In the genomic region with DNA sequence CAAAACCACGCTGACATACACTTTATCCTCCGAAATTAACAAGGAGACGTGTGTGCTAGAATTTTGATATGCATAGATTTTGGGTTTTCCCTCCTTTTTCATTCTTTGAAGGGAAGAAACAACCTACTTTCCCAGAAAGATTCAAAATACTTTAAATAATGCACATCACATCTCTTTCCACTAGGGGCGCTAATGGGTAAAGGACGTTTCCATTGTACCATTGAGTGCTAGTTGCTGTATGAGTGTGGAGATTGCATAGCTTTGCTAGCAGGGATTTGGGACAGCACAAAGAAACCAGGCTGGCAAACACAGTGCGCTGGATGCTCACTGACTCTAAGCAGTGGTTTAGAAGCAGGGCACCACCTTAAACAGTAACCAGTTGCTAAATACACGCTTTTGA, we compare ENCODE assay signal across 11 mouse cellular contexts. TPM values are rescaled to one million over a fixed set of nuclear protein-coding genes. Genes with fewer than 3 reads are reported as not detected.
A peak's percentile ranks its signal among the peaks of the same experiment; 100 is the strongest.
DNase-seq lines count a peak whose midpoint lies in the region; ATAC-seq and TF ChIP-seq lines count a peak whose summit lies in the region.
"Had no signal": no experiment of that assay in that cellular context is flagged by ENCODE, and none has a peak within 500 bp of the region (broad histone marks: within the 10 kb centered on the region; RNA-seq: fewer than 3 reads in every experiment).

No protein-coding gene starts in this region.

- H3K36me3 ChIP-seq in hindbrain, embryonic 11.5 days (ENCODE audit: control insufficient read depth, insufficient read depth, low read length) = no peaks in the 10 kb centered on the region
- no peaks in the 10 kb centered on the region for H3K36me3 ChIP-seq in hindbrain, embryonic 12.5 days
- no peaks in the 10 kb centered on the region for H3K36me3 ChIP-seq in midbrain, embryonic 14.5 days (ENCODE audit: control insufficient read depth, insufficient read depth, low read length)
- H3K36me3 ChIP-seq in midbrain, embryonic 13.5 days = no peaks in the 10 kb centered on the region
- no peaks in the 10 kb centered on the region for H3K36me3 ChIP-seq in stomach, postnatal 0 days (ENCODE audit: control insufficient read depth, insufficient read depth, low read length)
- no peaks in the 10 kb centered on the region for H3K36me3 ChIP-seq in neural tube, embryonic 15.5 days
- H3K36me3 ChIP-seq: liver, embryonic 13.5 days had no signal

- no peak overlapping the region for H3K4me3 ChIP-seq in hindbrain, embryonic 11.5 days (ENCODE audit: low read depth, low read length)
- no peak overlapping the region for H3K4me3 ChIP-seq in hindbrain, embryonic 12.5 days
- H3K4me3 ChIP-seq in midbrain, embryonic 14.5 days (replicated peaks; ENCODE audit: low read depth, low read length) = no peak overlapping the region
- no peak overlapping the region for H3K4me3 ChIP-seq in midbrain, embryonic 13.5 days (replicated peaks)
- H3K4me3 ChIP-seq in stomach, postnatal 0 days (ENCODE audit: low read depth, low read length) = no peak overlapping the region
- H3K4me3 ChIP-seq in neural tube, embryonic 15.5 days (replicated peaks) = no peak overlapping the region
- H3K4me3 ChIP-seq: liver, embryonic 13.5 days; myocyte had no signal

- ATAC-seq in hindbrain, embryonic 11.5 days (ENCODE audit: low FRiP score) = no peak
- ATAC-seq in hindbrain, embryonic 12.5 days (ENCODE audit: low FRiP score) = no peak
- no peak for ATAC-seq in midbrain, embryonic 14.5 days (ENCODE audit: low FRiP score, low TSS enrichment)
- no peak for ATAC-seq in midbrain, embryonic 13.5 days
- ATAC-seq in common myeloid progenitor, adult 5-6 weeks (replicated peaks; ENCODE audit: low read depth, poor library complexity, severe bottlenecking) = 0 out of 2 replicates have a peak, but pooled peaks have one; percentile 29
- ATAC-seq in stomach, postnatal 0 days (ENCODE audit: low FRiP score, low TSS enrichment) = no peak
- no peak for ATAC-seq in neural tube, embryonic 15.5 days (ENCODE audit: low FRiP score)

- H3K4me1 ChIP-seq in hindbrain, embryonic 11.5 days (replicated peaks; ENCODE audit: control insufficient read depth, insufficient read depth, low read length) = no peaks in the 10 kb centered on the region
- no peaks in the 10 kb centered on the region for H3K4me1 ChIP-seq in hindbrain, embryonic 12.5 days
- H3K4me1 ChIP-seq in midbrain, embryonic 14.5 days (ENCODE audit: control insufficient read depth, insufficient read depth, low read length) = no peaks in the 10 kb centered on the region
- no peaks in the 10 kb centered on the region for H3K4me1 ChIP-seq in midbrain, embryonic 13.5 days (replicated peaks)
- H3K4me1 ChIP-seq in stomach, postnatal 0 days (replicated peaks; ENCODE audit: control insufficient read depth, insufficient read depth) = no peaks in the 10 kb centered on the region
- H3K4me1 ChIP-seq in neural tube, embryonic 15.5 days = no peaks in the 10 kb centered on the region
- H3K4me1 ChIP-seq: liver, embryonic 13.5 days had no signal

- no peaks in the 10 kb centered on the region for H3K9me3 ChIP-seq in hindbrain, embryonic 11.5 days (ENCODE audit: control insufficient read depth, low read length)
- H3K9me3 ChIP-seq in hindbrain, embryonic 12.5 days (replicated peaks) = no peaks in the 10 kb centered on the region
- no peaks in the 10 kb centered on the region for H3K9me3 ChIP-seq in midbrain, embryonic 14.5 days (ENCODE audit: control insufficient read depth, low read length)
- H3K9me3 ChIP-seq in midbrain, embryonic 13.5 days = no peaks in the 10 kb centered on the region
- no peaks in the 10 kb centered on the region for H3K9me3 ChIP-seq in stomach, postnatal 0 days (ENCODE audit: control insufficient read depth, low read length)
- no peaks in the 10 kb centered on the region for H3K9me3 ChIP-seq in neural tube, embryonic 15.5 days (replicated peaks)
- H3K9me3 ChIP-seq: liver, embryonic 13.5 days had no signal

- 40% methylated on average over 7 of the region's 7 CpGs for WGBS in hindbrain, embryonic 11.5 days
- WGBS in hindbrain, embryonic 12.5 days = 47% methylated on average over 7 of the region's 7 CpGs
- 47% methylated on average over 7 of the region's 7 CpGs for WGBS in midbrain, embryonic 14.5 days
- 37% methylated on average over 7 of the region's 7 CpGs for WGBS in midbrain, embryonic 13.5 days
- 42% methylated on average over 7 of the region's 7 CpGs for WGBS in stomach, postnatal 0 days
- WGBS in neural tube, embryonic 15.5 days = 46% methylated on average over 7 of the region's 7 CpGs

- intact Hi-C loops in heart, postnatal 14 days (cut with DNase I) = no loop called here

- no peak overlapping the region for H3K9ac ChIP-seq in hindbrain, embryonic 11.5 days (ENCODE audit: low read depth, low read length)
- H3K9ac ChIP-seq in hindbrain, embryonic 12.5 days = no peak overlapping the region
- no peak overlapping the region for H3K9ac ChIP-seq in midbrain, embryonic 14.5 days (replicated peaks; ENCODE audit: low read length)
- H3K9ac ChIP-seq in midbrain, embryonic 13.5 days (replicated peaks) = no peak overlapping the region
- no peak overlapping the region for H3K9ac ChIP-seq in stomach, postnatal 0 days (ENCODE audit: low read length)
- no peak overlapping the region for H3K9ac ChIP-seq in neural tube, embryonic 15.5 days (replicated peaks)
- H3K9ac ChIP-seq: liver, embryonic 13.5 days had no signal

- DNase-seq in hindbrain, embryonic 11.5 days (ENCODE audit: low spot score) = peak; percentile 30
- peak; percentile 48 for DNase-seq in midbrain, embryonic 14.5 days
- no peak for DNase-seq in stomach, postnatal 0 days (ENCODE audit: low spot score)
- no peak for DNase-seq in heart, postnatal 14 days
- DNase-seq: liver, embryonic 13.5 days had no signal

- H3K27ac ChIP-seq in hindbrain, embryonic 11.5 days (ENCODE audit: low read depth, low read length) = no peak overlapping the region
- no peak overlapping the region for H3K27ac ChIP-seq in hindbrain, embryonic 12.5 days
- H3K27ac ChIP-seq in midbrain, embryonic 14.5 days (replicated peaks; ENCODE audit: low read depth, low read length) = no peak overlapping the region
- H3K27ac ChIP-seq in midbrain, embryonic 13.5 days = no peak overlapping the region
- no peak overlapping the region for H3K27ac ChIP-seq in stomach, postnatal 0 days (replicated peaks)
- no peak overlapping the region for H3K27ac ChIP-seq in neural tube, embryonic 15.5 days (replicated peaks)
- H3K27ac ChIP-seq: liver, embryonic 13.5 days had no signal

- no peak overlapping the region for H3K4me2 ChIP-seq in hindbrain, embryonic 11.5 days (replicated peaks; ENCODE audit: low read depth, low read length)
- H3K4me2 ChIP-seq in hindbrain, embryonic 12.5 days (replicated peaks) = no peak overlapping the region
- no peak overlapping the region for H3K4me2 ChIP-seq in midbrain, embryonic 14.5 days (ENCODE audit: low read length)
- H3K4me2 ChIP-seq in midbrain, embryonic 13.5 days (replicated peaks) = no peak overlapping the region
- H3K4me2 ChIP-seq in stomach, postnatal 0 days (replicated peaks; ENCODE audit: low read depth) = no peak overlapping the region
- no peak overlapping the region for H3K4me2 ChIP-seq in neural tube, embryonic 15.5 days
- H3K4me2 ChIP-seq: liver, embryonic 13.5 days had no signal

- no peaks in the 10 kb centered on the region for H3K27me3 ChIP-seq in hindbrain, embryonic 11.5 days (ENCODE audit: control insufficient read depth, insufficient read depth, low read length)
- H3K27me3 ChIP-seq in hindbrain, embryonic 12.5 days = no peaks in the 10 kb centered on the region
- H3K27me3 ChIP-seq in midbrain, embryonic 14.5 days (ENCODE audit: control insufficient read depth, insufficient read depth, low read length) = no peaks in the 10 kb centered on the region
- H3K27me3 ChIP-seq in midbrain, embryonic 13.5 days = no peaks in the 10 kb centered on the region
- no peaks in the 10 kb centered on the region for H3K27me3 ChIP-seq in stomach, postnatal 0 days (ENCODE audit: control insufficient read depth, insufficient read depth, low read length)
- H3K27me3 ChIP-seq in neural tube, embryonic 15.5 days (replicated peaks) = no peaks in the 10 kb centered on the region
- H3K27me3 ChIP-seq: liver, embryonic 13.5 days had no signal

- TF ChIP-seq CTCF in stomach, postnatal 0 days (IDR thresholded peaks at IDR 0.05; ENCODE audit: low read depth) = peak; percentile 70

- TF ChIP-seq EP300 in stomach, postnatal 0 days (optimal IDR thresholded peaks at IDR 0.05) = no peak

RNA-seq across cellular contexts. Expression of a gene that starts 3.6 kb away (rescaled TPM):
- not detected in 2 replicates for polyA plus RNA-seq in hindbrain, embryonic 11.5 days (2014; fragmentation: Nextera tagmentation; extraction: Ambion mirVana)
- not detected in 2 replicates for polyA plus RNA-seq in hindbrain, embryonic 12.5 days (2016; fragmentation: Nextera tagmentation; extraction: Ambion mirVana)
- polyA plus RNA-seq in midbrain, embryonic 14.5 days (2014; fragmentation: Nextera tagmentation; extraction: Ambion mirVana) = not detected in 2 replicates
- polyA plus RNA-seq in midbrain, embryonic 13.5 days (2015; fragmentation: Nextera tagmentation; extraction: Ambion mirVana) = not detected in 2 replicates
- not detected in 2 replicates for total RNA-seq in common myeloid progenitor, adult 5-6 weeks (2017)
- polyA plus RNA-seq in stomach, postnatal 0 days (2015; fragmentation: Nextera tagmentation; extraction: Ambion mirVana) = not detected in 2 replicates
- total RNA-seq in heart, postnatal 14 days (2021) = not detected
- not detected in 2 replicates for polyA plus RNA-seq in neural tube, embryonic 15.5 days (2015; fragmentation: Nextera tagmentation; extraction: Ambion mirVana)
- polyA plus RNA-seq: heart, embryonic 16.5 days; liver, embryonic 13.5 days; myocyte had no signal

Comparison
In these comparisons a context has a peak if more than half of its experiments do, and no peak if none do; other contexts are left out.
1. DNase-seq: peak in hindbrain, embryonic 11.5 days (single experiment) and midbrain, embryonic 14.5 days (single experiment); none in stomach, postnatal 0 days (single experiment) and heart, postnatal 14 days (0 of 2).